Mouse (Mus musculus): ENCODE data around the gene Otop2.

DNA sequence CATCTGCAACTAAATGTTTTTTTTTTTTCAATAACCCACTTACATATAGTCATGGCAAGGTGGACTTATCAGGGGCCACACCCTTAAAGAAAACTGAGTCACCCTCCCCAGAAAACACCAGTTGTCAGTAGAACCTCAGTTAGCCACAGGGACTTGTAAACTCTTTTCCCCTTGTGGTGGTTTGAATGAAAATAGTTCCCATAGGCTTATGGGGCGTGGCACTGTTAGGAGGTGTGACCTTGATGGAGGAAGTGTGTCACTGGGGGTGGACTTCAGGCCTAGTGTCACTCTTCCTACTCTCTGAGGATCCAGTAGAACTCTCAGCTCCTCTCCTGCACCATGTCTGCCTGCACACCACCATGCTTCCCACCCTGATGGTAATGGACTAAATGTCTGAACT is 27.2 kb upstream of the Otop2 start:
- TF ChIP-seq ZKSCAN1 (IDR thresholded peaks at IDR 0.05; ENCODE audit: borderline replicate concordance, low read depth, low read length) (no peak), MYC (IDR thresholded peaks at IDR 0.05; ENCODE audit: low read depth, low read length) (peak; percentile 53; the same call in 1 of the 2 replicates), CTCF (conservative IDR thresholded peaks at IDR 0.05 in 1 of 2, IDR thresholded peaks at IDR 0.05 in 1 of 2; ENCODE audit: low read depth in 2 of 2, low read length in 2 of 2) (no peak), BHLHE40 (IDR thresholded peaks at IDR 0.05; ENCODE audit: low read depth, low read length) (no peak), POLR2A (IDR thresholded peaks at IDR 0.05; ENCODE audit: low read depth, low read length) (peak; percentile 66), MAFK (IDR thresholded peaks at IDR 0.05; ENCODE audit: insufficient replicate concordance, low read length) (no peak), MEF2A (IDR thresholded peaks at IDR 0.05; ENCODE audit: borderline replicate concordance, low read depth, low read length) (no peak), POLR2AphosphoS2 (IDR thresholded peaks at IDR 0.05; ENCODE audit: low read depth, low read length) (no peak), CHD1 (IDR thresholded peaks at IDR 0.05; ENCODE audit: low read depth, low read length) (no peak), JUND (conservative IDR thresholded peaks at IDR 0.05; ENCODE audit: low read depth, low read length) (no peak), NRF1 (IDR thresholded peaks at IDR 0.05; ENCODE audit: low read depth, low read length) (no peak), CHD2 (IDR thresholded peaks at IDR 0.05; ENCODE audit: low read length) (no peak)

Data from CH12.LX (cell line).